Mouse (Mus musculus) midbrain, embryonic 10.5 days (tissue): ENCODE data around the gene Rcc1l. TPM values are rescaled to one million over a fixed set of nuclear protein-coding genes. Genes with fewer than 3 reads are reported as not detected.

Experiments
- DNase-seq: peaks from one replicate; pipeline ENCODE4 v3.0.0-alpha.2; 2017; ENCODE audit warnings: low spot score
- H3K27ac ChIP-seq: fragments of 300-500 bp; sonication (generic); replicated peaks from 2 replicates; pipeline ENCODE4 v1.5.1; 2016; ENCODE audit warnings: mild to moderate bottlenecking
- H3K27me3 ChIP-seq: fragments of 300-500 bp; sonication (generic); 2 replicates; pipeline ENCODE4 v1.6.1; 2016; ENCODE audit warnings: low read depth, mild to moderate bottlenecking; ENCODE audit not compliant: poor library complexity, severe bottlenecking
- H3K36me3 ChIP-seq: fragments of 300-500 bp; sonication (generic); 2 replicates; pipeline ENCODE4 v1.6.1; 2016; ENCODE audit warnings: mild to moderate bottlenecking, moderate library complexity
- H3K4me1 ChIP-seq: fragments of 300-500 bp; sonication (generic); 2 replicates; pipeline ENCODE4 v1.6.1; 2016
- H3K4me3 ChIP-seq: fragments of 300-500 bp; sonication (generic); 2 replicates; pipeline ENCODE4 v1.5.1; 2016; ENCODE audit warnings: mild to moderate bottlenecking, moderate library complexity
- H3K9me3 ChIP-seq: fragments of 300-500 bp; sonication (generic); replicated peaks from 2 replicates; pipeline ENCODE4 v1.6.1; 2016; ENCODE audit warnings: mild to moderate bottlenecking
- WGBS: fragments of 180-500 bp; shearing (Covaris S2); methylation state at CpG from one replicate; pipeline ENCODE4 v1.1.7; 2016; 5-methylcytosine and 5-hydroxymethylcytosine counted together
- polyA plus RNA-seq: library from polyadenylated mRNA; unstranded; fragments of >200 nt; fragmentation: Nextera tagmentation; extraction: Ambion mirVana; gene quantifications from 2 replicates; pipeline ENCODE4 v1.2.1, GENCODE M21; 2016

Gene Rcc1l
- polyA plus RNA-seq, 1 experiment from 2014 or later = 38.0 TPM

GRCm38 (mm10) chr5:134186059-134186458 is 9.5 kb upstream of the Rcc1l start:
- no peak overlapping the region for H3K27ac ChIP-seq
- H3K4me1 ChIP-seq = peaks cover 19% of the 10 kb centered on the region
- no peaks in the 10 kb centered on the region for H3K27me3 ChIP-seq
- H3K4me3 ChIP-seq = no peak overlapping the region
- no peaks in the 10 kb centered on the region for H3K36me3 ChIP-seq
- WGBS = 96% methylated on average over 3 of the region's 3 CpGs
- no peaks in the 10 kb centered on the region for H3K9me3 ChIP-seq
- no peak for DNase-seq

DNA sequence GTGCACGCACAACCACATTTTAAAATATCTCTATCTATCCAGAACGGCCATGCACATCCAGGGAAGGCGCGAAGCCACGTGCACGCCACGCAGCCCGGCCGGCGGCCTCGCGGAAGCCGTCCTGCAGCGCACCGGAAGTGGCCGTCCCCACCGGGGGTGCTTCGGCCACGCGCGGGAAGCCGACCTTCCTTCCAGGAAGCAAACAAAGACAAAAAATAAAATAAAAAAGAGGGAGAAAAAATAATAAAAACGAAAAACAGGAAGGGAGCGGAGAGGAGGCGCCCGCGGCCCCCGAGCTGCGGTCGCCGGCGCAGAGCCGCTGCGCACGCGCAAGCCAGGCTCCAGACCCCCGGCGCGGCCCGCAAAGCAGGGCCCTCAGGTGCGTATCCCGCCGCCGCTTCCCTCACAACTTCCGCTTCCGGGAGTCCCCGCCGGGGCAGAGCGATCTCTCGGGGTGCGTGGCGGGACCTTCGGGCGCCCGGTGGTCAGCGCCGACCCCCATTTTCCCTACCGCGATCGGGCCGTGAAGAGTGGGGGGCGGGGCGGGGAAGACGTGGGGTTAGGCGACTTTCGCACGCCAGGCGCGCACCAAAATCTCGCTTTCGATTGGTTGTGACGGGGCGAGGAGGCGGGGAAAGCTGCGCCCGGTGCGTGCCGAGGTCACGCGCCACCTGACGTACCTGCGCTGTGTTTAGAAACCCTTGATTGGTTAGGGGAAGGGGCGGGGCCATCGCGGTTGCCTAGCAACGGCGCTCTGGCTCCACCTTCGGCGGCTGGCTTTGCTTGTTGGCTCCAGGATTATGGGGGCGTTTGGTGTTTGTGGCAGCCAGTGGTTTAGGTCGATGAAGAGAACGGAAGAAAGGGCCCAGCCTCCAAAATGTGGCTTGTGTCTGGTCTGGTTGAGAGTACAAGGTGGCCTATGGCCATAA is 7.6 kb upstream of the Rcc1l start, which contains the start of gene Gtf2ird2:
Gene Gtf2ird2 (plus strand): TSS at position 140 of the 929 bp plus-strand sequence.
- peak within 1 kb of the TSS; percentile 79 for H3K4me3 ChIP-seq
- H3K36me3 ChIP-seq = no peaks in the 10 kb centered on the region
- DNase-seq = peak; percentile 98
- no peaks in the 10 kb centered on the region for H3K27me3 ChIP-seq
- H3K27ac ChIP-seq = peak within 1 kb of the TSS; percentile 99
- peaks cover 19% of the 10 kb centered on the region for H3K4me1 ChIP-seq
- H3K9me3 ChIP-seq = no peaks in the 10 kb centered on the region
- WGBS = under 1% methylated on average over 92 of the region's 92 CpGs

DNA sequence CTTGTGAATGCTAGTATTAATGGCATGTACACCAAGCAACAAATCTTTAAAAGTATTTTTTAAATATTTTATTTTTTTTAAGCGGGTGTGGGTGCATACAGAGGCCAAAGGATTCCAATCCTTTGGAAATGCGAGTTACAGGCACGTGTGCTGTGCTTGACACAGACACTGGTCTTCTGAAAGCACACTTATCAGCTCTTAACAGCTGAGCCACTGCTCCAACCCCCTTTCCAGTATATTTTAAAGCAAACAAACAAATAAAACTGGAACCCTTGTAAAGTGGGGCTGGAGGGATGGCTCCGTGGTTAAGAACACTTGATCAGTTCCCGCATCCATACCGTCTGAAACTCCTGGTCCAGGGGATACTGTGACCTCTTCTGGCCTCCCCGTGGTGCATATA is 6.6 kb upstream of the Rcc1l start:
- Histone ChIP-seq H3K36me3 (no peaks in the 10 kb centered on the region), H3K4me1 (peaks cover 19% of the 10 kb centered on the region), H3K27ac (peak overlapping the region; percentile 99), H3K9me3 (no peaks in the 10 kb centered on the region), H3K27me3 (no peaks in the 10 kb centered on the region), H3K4me3 (peak overlapping the region; percentile 79)
- 63% methylated on average over 7 of the region's 7 CpGs for WGBS
- DNase-seq = no peak

GRCm38 (mm10) chr5:134182735-134183134 is 6.2 kb upstream of the Rcc1l start:
- H3K36me3 ChIP-seq = no peaks in the 10 kb centered on the region
- no peak for DNase-seq
- H3K4me1 ChIP-seq = peaks cover 19% of the 10 kb centered on the region
- peak overlapping the region; percentile 79 for H3K4me3 ChIP-seq
- peak overlapping the region; percentile 99; the same call in 1 of the 2 replicates for H3K27ac ChIP-seq
- 78% methylated on average over 4 of the region's 4 CpGs for WGBS
- no peaks in the 10 kb centered on the region for H3K27me3 ChIP-seq
- no peaks in the 10 kb centered on the region for H3K9me3 ChIP-seq

GRCm38 (mm10) chr5:134182172-134182571 is 5.6 kb upstream of the Rcc1l start:
- DNase-seq = no peak
- Histone ChIP-seq H3K27ac (no peak overlapping the region), H3K4me1 (peaks cover 20% of the 10 kb centered on the region), H3K36me3 (no peaks in the 10 kb centered on the region), H3K9me3 (no peaks in the 10 kb centered on the region), H3K27me3 (no peaks in the 10 kb centered on the region), H3K4me3 (no peak overlapping the region)
- 84% methylated on average over 3 of the region's 3 CpGs for WGBS

- Histone ChIP-seq H3K27me3 (no peaks in the 10 kb centered on the region), H3K4me1 (peaks cover 38% of the 10 kb centered on the region), H3K4me3 (no peak overlapping the region), H3K36me3 (no peaks in the 10 kb centered on the region), H3K27ac (0 out of 2 replicates have a peak overlapping the region, but pooled peaks have one; percentile 14), H3K9me3 (no peaks in the 10 kb centered on the region)
- WGBS = 34% methylated on average over 7 of the region's 7 CpGs
- peak; percentile 76 for DNase-seq
Measured at GRCm38 (mm10) chr5:134179871-134180270, 3.3 kb upstream of the Rcc1l start.

DNA sequence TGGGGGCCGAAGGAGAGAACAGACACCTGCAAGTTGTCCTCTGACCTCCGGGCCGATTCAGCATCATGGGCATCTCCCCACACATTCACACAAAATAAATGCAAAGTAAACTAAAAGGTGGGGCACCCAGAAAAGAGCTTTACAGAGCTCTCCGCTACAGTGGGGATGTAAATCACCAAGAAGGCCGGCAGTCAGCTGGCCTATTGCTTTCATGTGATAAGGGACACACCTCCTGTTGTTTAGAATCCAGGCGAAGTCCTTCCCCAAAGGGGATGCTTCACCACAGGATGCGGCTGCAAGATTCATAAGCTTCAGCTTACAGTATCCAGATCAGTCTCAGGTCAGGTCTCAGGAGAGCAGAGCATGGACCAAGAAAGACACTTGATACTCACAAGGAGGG is 2.0 kb upstream of the Rcc1l start:
- H3K27me3 ChIP-seq = no peaks in the 10 kb centered on the region
- 80% methylated on average over 7 of the region's 7 CpGs for WGBS
- H3K4me3 ChIP-seq = no peak overlapping the region
- H3K9me3 ChIP-seq = no peaks in the 10 kb centered on the region
- DNase-seq = no peak
- H3K27ac ChIP-seq = no peak overlapping the region
- peaks cover 41% of the 10 kb centered on the region for H3K4me1 ChIP-seq
- peaks cover 6% of the 10 kb centered on the region; the same call in 1 of the 2 replicates for H3K36me3 ChIP-seq

GRCm38 (mm10) chr5:134175696-134176095 is 878 bp downstream of the Rcc1l start:
- Histone ChIP-seq H3K4me3 (peak overlapping the region; percentile 90), H3K4me1 (peaks cover 28% of the 10 kb centered on the region), H3K9me3 (no peaks in the 10 kb centered on the region), H3K27me3 (no peaks in the 10 kb centered on the region), H3K27ac (peak overlapping the region; percentile 88), H3K36me3 (peaks cover 24% of the 10 kb centered on the region)
- no peak for DNase-seq
- WGBS = 11% methylated on average over 10 of the region's 10 CpGs

- peak; percentile 33 for DNase-seq
- Histone ChIP-seq H3K9me3 (no peaks in the 10 kb centered on the region), H3K27me3 (no peaks in the 10 kb centered on the region), H3K4me3 (no peak overlapping the region), H3K4me1 (peaks cover 28% of the 10 kb centered on the region), H3K27ac (no peak overlapping the region), H3K36me3 (peaks cover 44% of the 10 kb centered on the region)
- whole genome bisulfite sequencing = 42% methylated on average over 4 of the region's 4 CpGs
Measured at GRCm38 (mm10) chr5:134173206-134173605, 3.4 kb downstream of the Rcc1l start.

DNA sequence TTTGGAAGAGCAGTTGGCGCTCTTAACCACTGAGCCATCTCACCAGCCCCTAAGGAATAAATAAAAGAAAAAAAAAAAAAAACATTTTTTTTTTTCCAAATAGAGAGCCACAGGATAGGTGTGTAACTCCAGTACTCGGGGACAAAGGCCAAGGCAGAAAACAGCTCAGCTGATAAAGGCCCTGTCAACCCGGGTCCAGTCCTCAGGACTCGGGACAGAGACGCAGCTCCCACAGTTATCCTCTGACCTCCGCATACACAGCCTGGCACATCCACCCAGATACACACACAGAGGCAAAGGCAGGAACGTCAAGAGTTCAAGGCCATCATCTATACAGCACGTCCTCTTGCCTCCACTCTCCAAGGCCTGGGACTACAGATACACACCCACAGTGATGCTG is 6.4 kb downstream of the Rcc1l start:
- H3K4me1 ChIP-seq = peaks cover 12% of the 10 kb centered on the region
- WGBS = 96% methylated on average over 8 of the region's 8 CpGs
- H3K9me3 ChIP-seq = no peaks in the 10 kb centered on the region
- no peak overlapping the region for H3K4me3 ChIP-seq
- no peak overlapping the region for H3K27ac ChIP-seq
- DNase-seq = no peak
- peaks cover 70% of the 10 kb centered on the region for H3K36me3 ChIP-seq
- no peaks in the 10 kb centered on the region for H3K27me3 ChIP-seq

GRCm38 (mm10) chr5:134169231-134169630 is 7.3 kb downstream of the Rcc1l start:
- WGBS = 96% methylated on average over 10 of the region's 10 CpGs
- Histone ChIP-seq H3K27ac (no peak overlapping the region), H3K36me3 (peaks cover 79% of the 10 kb centered on the region)

GRCm38 (mm10) chr5:134168033-134168432 is 8.5 kb downstream of the Rcc1l start:
- H3K4me1 ChIP-seq = 0 out of 2 replicates have a peak, but pooled peaks cover 2% of the 10 kb centered on the region
- no peak for DNase-seq
- peaks cover 84% of the 10 kb centered on the region for H3K36me3 ChIP-seq
- no peak overlapping the region for H3K27ac ChIP-seq
- H3K27me3 ChIP-seq = no peaks in the 10 kb centered on the region
- 91% methylated on average over 9 of the region's 9 CpGs for WGBS
- H3K4me3 ChIP-seq = no peak overlapping the region
- H3K9me3 ChIP-seq = no peaks in the 10 kb centered on the region

More at GRCm38 (mm10) chr5:134169231-134169630, 7.3 kb downstream of the Rcc1l start:
- no peaks in the 10 kb centered on the region for H3K9me3 ChIP-seq
- H3K27me3 ChIP-seq = no peaks in the 10 kb centered on the region
- H3K4me3 ChIP-seq = no peak overlapping the region
- H3K4me1 ChIP-seq = peaks cover 6% of the 10 kb centered on the region; the same call in 1 of the 2 replicates
- DNase-seq = no peak

DNA sequence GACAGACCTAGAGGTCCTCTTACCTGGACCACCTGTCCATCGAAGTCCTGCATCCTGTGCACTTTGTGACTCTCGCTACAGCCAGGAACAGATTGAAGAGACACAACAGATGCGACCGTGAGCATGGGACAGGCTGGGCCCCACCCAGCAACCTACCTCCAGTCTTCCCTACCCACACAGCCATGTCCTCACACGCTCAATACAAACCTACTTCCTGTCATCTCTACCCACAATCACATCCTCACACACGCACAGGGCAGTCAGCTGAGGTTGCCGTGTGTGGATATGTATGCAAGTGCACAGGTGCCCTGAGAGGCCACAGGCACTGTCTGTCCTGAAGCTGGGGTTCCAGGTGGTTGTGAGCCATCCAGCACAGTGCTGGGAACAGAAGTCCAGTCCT is 9.9 kb downstream of the Rcc1l start:
- H3K36me3 ChIP-seq = peaks cover 88% of the 10 kb centered on the region

More for the DNA sequence above, 9.9 kb downstream of the Rcc1l start:
- Histone ChIP-seq H3K27ac (no peak overlapping the region), H3K4me1 (no peaks in the 10 kb centered on the region), H3K27me3 (no peaks in the 10 kb centered on the region), H3K4me3 (no peak overlapping the region), H3K9me3 (no peaks in the 10 kb centered on the region)
- WGBS = 95% methylated on average over 7 of the region's 7 CpGs
- no peak for DNase-seq
